Mouse (Mus musculus) MN1 (cell line): Measurements from ENCODE around the gene Myo5a.

Experiments
- DNase-seq: peaks from one replicate; pipeline ENCODE4 v3.0.0-alpha.2; 2016; ENCODE audit warnings: low spot score

Gene Myo5a

GRCm38 (mm10) chr9:75071706-75072192 lies 934 bp downstream of the Myo5a start:
- peak; percentile 56 for DNase-seq

GRCm38 (mm10) chr9:75072361-75072760 lies 1.5 kb downstream of the Myo5a start:
- DNase-seq, result no peak

GRCm38 (mm10) chr9:75077191-75077590 lies 6.4 kb downstream of the Myo5a start:
- no peak for DNase-seq

- DNase-seq, result no peak
Measured at GRCm38 (mm10) chr9:75085242-75085824, 14.5 kb downstream of the Myo5a start.

- no peak for DNase-seq
Measured at GRCm38 (mm10) chr9:75087823-75088222, 17.0 kb downstream of the Myo5a start.

GRCm38 (mm10) chr9:75089285-75089684 lies 18.5 kb downstream of the Myo5a start:
- DNase-seq, result no peak

- DNase-seq, result no peak
Measured at GRCm38 (mm10) chr9:75092134-75092533, 21.3 kb downstream of the Myo5a start.

GRCm38 (mm10) chr9:75094762-75095161 lies 23.9 kb downstream of the Myo5a start:
- DNase-seq, result no peak

GRCm38 (mm10) chr9:75098937-75099336 lies 28.1 kb downstream of the Myo5a start:
- no peak for DNase-seq

- DNase-seq, result no peak
Measured at GRCm38 (mm10) chr9:75100157-75100781, 29.5 kb downstream of the Myo5a start.

- no peak for DNase-seq
Measured at GRCm38 (mm10) chr9:75102131-75102530, 31.3 kb downstream of the Myo5a start.

GRCm38 (mm10) chr9:75116571-75117177 lies 45.9 kb downstream of the Myo5a start:
- no peak for DNase-seq

- no peak for DNase-seq
Measured at GRCm38 (mm10) chr9:75121126-75121525, 50.3 kb downstream of the Myo5a start.

GRCm38 (mm10) chr9:75124201-75124721 lies 53.4 kb downstream of the Myo5a start:
- DNase-seq, result peak; percentile 28

- no peak for DNase-seq
Measured at GRCm38 (mm10) chr9:75130553-75130952, 59.7 kb downstream of the Myo5a start.

GRCm38 (mm10) chr9:75146911-75147310 lies 76.1 kb downstream of the Myo5a start:
- no peak for DNase-seq

- no peak for DNase-seq
Measured at GRCm38 (mm10) chr9:75160525-75160924, 89.7 kb downstream of the Myo5a start.

- no peak for DNase-seq
Measured at GRCm38 (mm10) chr9:75163650-75164049, 92.8 kb downstream of the Myo5a start.

- DNase-seq, result no peak
Measured at GRCm38 (mm10) chr9:75171721-75172120, 100.9 kb downstream of the Myo5a start.

GRCm38 (mm10) chr9:75187646-75188260 lies 116.9 kb downstream of the Myo5a start:
- no peak for DNase-seq

GRCm38 (mm10) chr9:75193858-75194257 lies 123.0 kb downstream of the Myo5a start:
- no peak for DNase-seq

- DNase-seq, result peak; percentile 26
Measured at GRCm38 (mm10) chr9:75196335-75196734, 125.5 kb downstream of the Myo5a start.

- no peak for DNase-seq
Measured at GRCm38 (mm10) chr9:75197297-75197696, 126.5 kb downstream of the Myo5a start.
